Mouse (Mus musculus): ENCODE results near the gene Col18a1.

DNA sequence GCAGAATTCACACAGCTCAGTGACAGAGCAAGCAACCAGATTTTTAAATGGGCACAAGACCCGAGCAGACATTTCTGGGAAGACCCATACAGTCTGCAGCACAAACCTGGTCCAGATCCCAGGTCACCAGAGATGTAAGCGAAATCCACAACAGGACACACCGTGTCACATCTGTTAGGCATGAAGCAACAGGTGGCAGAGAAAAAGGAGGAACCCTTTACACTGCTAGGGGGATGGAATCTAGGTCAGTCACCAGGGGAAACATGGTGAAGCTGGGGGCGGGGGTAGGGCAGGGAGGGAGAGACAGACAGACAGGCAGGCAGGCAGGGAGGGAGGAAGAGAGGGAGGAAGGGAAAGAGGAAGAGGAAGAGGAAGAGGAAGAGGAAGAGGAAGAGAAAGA, 58.2 kb downstream of the Col18a1 start:
- no peak for TF ChIP-seq POLR2A (IDR thresholded peaks at IDR 0.05; ENCODE audit: low read depth, low read length)
- no peak for TF ChIP-seq CTCF (conservative IDR thresholded peaks at IDR 0.05; ENCODE audit: insufficient read depth, insufficient read length, low read depth, low read length)
